Mouse (Mus musculus): Measurements from ENCODE around the gene Slc50a1.

- TF ChIP-seq GATA1 (IDR thresholded peaks at IDR 0.05; ENCODE audit: borderline replicate concordance, low read length) (no peak), FLI1 (IDR thresholded peaks at IDR 0.05; ENCODE audit: low read length) (no peak)
These were observed 29.1 kb upstream of the Slc50a1 start for GRCm38 (mm10) chr3:89299499-89299898.
